Mouse (Mus musculus): ENCODE data around the gene Naa25.

Naa25 gene

GRCm38 (mm10) chr5:121393402-121393801 lies 4.3 kb upstream of the Naa25 start:
- no peak for DNase-seq (ENCODE audit: low spot score in 2 of 2)

- no peak for DNase-seq (ENCODE audit: low spot score in 2 of 2)
Observed at GRCm38 (mm10) chr5:121395621-121396020, 2.1 kb upstream of the Naa25 start.

GRCm38 (mm10) chr5:121398146-121398964 lies 619 bp downstream of the Naa25 start:
- no peak for DNase-seq (ENCODE audit: low spot score in 2 of 2)

GRCm38 (mm10) chr5:121398965-121399462 lies 1.3 kb downstream of the Naa25 start:
- DNase-seq (ENCODE audit: low spot score in 2 of 2), result no peak

- no peak for DNase-seq (ENCODE audit: low spot score in 2 of 2)
Observed at GRCm38 (mm10) chr5:121399540-121399939, 1.8 kb downstream of the Naa25 start.

DNA sequence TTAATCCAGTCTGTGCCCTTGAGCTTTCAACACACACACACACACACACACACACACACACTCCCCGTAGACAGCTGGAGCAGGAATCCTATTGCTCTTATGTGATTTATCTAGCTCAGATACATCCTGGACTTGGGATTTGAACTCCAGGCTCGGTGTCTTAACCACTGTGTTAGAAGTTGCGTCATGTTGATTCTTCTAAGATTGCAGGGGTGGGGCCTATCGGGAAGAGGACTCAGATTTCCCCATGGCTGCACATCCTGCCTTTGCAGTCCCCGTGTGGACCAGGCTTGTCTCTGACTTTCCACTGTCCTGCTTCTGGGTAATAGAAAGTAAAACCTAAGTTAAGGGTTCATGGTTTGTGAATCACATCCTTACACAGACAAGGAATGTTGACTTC lies 2.3 kb downstream of the Naa25 start:
- no peak for DNase-seq (ENCODE audit: low spot score in 2 of 2)

- DNase-seq (ENCODE audit: low spot score in 2 of 2), result no peak
Observed at GRCm38 (mm10) chr5:121400849-121401248, 3.1 kb downstream of the Naa25 start.

- DNase-seq (ENCODE audit: low spot score in 2 of 2), result no peak
Observed at GRCm38 (mm10) chr5:121407856-121408255, 10.1 kb downstream of the Naa25 start.

GRCm38 (mm10) chr5:121410975-121411374 lies 13.2 kb downstream of the Naa25 start:
- no peak for DNase-seq (ENCODE audit: low spot score in 2 of 2)

- no peak for DNase-seq (ENCODE audit: low spot score in 2 of 2)
Observed at GRCm38 (mm10) chr5:121420721-121421120, 23.0 kb downstream of the Naa25 start.

GRCm38 (mm10) chr5:121422787-121423186 lies 25.1 kb downstream of the Naa25 start:
- peak in 1 of 2 experiments; percentile 33 for DNase-seq (ENCODE audit: low spot score in 2 of 2)

GRCm38 (mm10) chr5:121423297-121423696 lies 25.6 kb downstream of the Naa25 start:
- DNase-seq (ENCODE audit: low spot score in 2 of 2), result no peak

DNA sequence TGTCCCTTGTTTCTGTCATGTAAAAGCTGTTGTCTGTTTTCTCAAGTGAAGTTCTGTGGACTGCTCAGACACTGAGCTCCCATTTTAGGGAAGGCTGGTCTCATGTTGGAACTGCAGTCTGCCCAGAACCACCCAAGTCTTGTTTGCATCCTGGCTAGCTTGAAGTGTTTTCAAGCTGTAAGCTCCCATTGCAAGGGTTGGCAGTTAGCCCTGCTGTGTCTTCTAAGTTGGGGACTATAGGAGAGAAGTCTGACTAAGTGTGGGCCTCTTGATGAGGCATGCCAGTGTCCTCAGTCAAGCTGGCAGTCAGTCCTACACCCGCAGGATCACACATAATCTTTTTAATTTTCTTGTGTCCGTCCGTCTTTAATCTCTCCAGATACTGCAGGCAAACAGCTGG lies 31.2 kb downstream of the Naa25 start:
- peak in 1 of 2 experiments; percentile 22 for DNase-seq (ENCODE audit: low spot score in 2 of 2)

DNA sequence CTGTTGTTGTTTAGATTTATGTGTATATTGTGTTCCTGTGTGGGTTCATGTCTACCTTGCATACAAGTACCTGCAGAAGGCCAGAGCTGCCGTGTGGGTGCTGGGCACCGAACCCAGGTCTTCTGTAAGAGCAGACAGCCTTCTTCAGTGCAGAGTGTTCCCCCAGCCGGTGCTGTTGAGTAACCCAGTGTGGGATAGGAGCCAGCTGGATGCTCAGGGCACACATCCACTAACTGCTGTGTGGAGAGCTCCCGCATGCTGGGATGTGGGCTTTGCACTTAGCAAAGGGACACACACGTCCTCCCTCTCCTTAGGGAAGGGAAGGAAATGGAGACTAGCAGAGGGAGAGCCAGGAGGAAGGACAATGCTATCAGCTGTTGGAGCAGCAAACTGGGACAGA lies 40.4 kb downstream of the Naa25 start:
- DNase-seq (ENCODE audit: low spot score in 2 of 2), result no peak

GRCm38 (mm10) chr5:121438756-121439155 lies 41.0 kb downstream of the Naa25 start:
- no peak for DNase-seq (ENCODE audit: low spot score in 2 of 2)

DNA sequence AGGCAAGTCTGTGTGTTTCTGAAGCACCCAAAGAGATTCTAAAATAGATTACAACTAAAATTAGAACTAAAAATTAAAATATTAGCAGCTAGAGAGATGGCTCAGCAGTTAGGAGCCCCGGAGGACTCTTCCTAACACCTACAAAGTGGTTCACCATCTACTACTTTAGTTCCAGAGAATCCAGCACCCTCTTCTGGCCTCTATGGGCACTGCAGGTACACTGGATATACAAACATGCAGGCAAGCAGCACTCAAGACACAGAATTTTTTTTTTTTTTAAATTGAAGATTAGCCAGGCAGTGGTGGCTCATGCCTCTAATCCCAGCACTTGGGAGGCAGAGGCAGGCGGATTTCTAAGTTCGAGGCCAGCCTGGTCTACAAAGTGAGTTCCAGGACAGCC lies 45.8 kb downstream of the Naa25 start:
- DNase-seq (ENCODE audit: low spot score in 2 of 2), result no peak

- DNase-seq (ENCODE audit: low spot score in 2 of 2), result no peak
Observed at GRCm38 (mm10) chr5:121444870-121445269, 47.1 kb downstream of the Naa25 start.

GRCm38 (mm10) chr5:121448450-121448849 lies 50.7 kb downstream of the Naa25 start:
- DNase-seq (ENCODE audit: low spot score in 2 of 2), result no peak

DNA sequence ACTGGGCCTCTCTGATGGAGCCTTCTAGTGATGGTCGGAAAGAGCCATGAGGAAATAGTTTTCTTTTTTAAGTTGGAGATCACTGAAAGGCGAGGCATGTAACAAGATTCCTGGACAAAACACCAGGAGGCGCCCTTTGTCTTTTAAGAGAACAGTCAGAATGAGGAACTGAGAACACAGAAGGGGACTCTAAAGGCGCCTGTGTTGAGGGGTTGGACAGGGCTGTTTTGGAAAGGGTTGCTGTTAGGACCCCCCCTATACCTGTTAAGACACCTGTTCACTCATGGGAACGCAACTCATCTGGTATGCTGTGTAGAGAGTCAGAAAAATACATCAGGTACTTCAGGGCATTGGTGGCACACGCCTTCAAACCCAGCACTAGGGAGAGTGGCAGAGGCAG lies 52.2 kb downstream of the Naa25 start:
- no peak for DNase-seq (ENCODE audit: low spot score in 2 of 2)

DNA sequence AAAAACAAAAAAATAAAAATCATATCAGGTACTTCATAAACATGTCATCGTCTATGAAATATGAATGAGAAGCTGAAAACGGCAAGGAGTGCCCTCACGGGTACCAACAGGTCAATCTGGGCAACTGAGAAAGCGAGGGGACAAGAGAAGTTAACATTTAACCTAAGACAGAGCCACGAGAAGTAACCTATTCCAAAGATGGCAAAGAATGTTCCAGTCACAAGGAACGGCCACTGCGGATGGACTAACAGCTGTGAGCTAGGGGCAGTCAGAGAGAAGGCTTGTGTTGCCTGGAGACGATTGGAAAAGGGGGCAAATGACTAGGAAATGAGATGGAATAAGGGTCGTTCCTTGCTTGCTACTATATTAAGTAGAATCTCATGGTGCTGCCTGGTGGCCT lies 52.7 kb downstream of the Naa25 start:
- DNase-seq (ENCODE audit: low spot score in 2 of 2), result no peak

- DNase-seq (ENCODE audit: low spot score in 2 of 2), result no peak
Observed at GRCm38 (mm10) chr5:121451203-121451602, 53.5 kb downstream of the Naa25 start.

- no peak for DNase-seq (ENCODE audit: low spot score in 2 of 2)
Observed at GRCm38 (mm10) chr5:121451644-121452025, 53.9 kb downstream of the Naa25 start, which contains the start of gene Tmem116. TSS of gene Tmem116 (plus strand) at chr5:121451893.

- DNase-seq (ENCODE audit: low spot score in 2 of 2), result peak; percentile 97 to 98
Observed at GRCm38 (mm10) chr5:121452026-121452869, 54.5 kb downstream of the Naa25 start, which contains the start of gene Erp29. TSS of gene Erp29 (minus strand) at chr5:121452506.

Data from right cerebral cortex, postnatal 36 days (tissue).